ENCODE assay signal across 26 mouse cellular contexts in genomic region chr7:115270803-115271202, GRCm38 (mm10).
"Had no signal": no experiment of that assay in that cellular context is flagged by ENCODE, and none has a peak within 500 bp of the region (broad histone marks: within the 10 kb centered on the region; RNA-seq: fewer than 3 reads in every experiment).

No protein-coding gene starts in this region.

- H3K4me3 ChIP-seq: gastrocnemius, adult 2 months; heart, adult 2 months; hindbrain, embryonic 10.5 days; hindbrain, embryonic 12.5 days; kidney, embryonic 15.5 days; layer of hippocampus, adult 2 months; left cerebral cortex, adult 2 months; limb, embryonic 10.5 days; limb, embryonic 12.5 days; liver, embryonic 13.5 days; liver, embryonic 15.5 days had no signal

- H3K9me3 ChIP-seq: hindbrain, embryonic 10.5 days; hindbrain, embryonic 12.5 days; kidney, embryonic 15.5 days; limb, embryonic 10.5 days; limb, embryonic 12.5 days; liver, embryonic 13.5 days; liver, embryonic 15.5 days had no signal

- H3K4me2 ChIP-seq: heart, embryonic 11.5 days; hindbrain, embryonic 12.5 days; hindbrain, embryonic 14.5 days; kidney, embryonic 15.5 days; limb, embryonic 12.5 days; liver, embryonic 11.5 days; liver, embryonic 13.5 days; liver, embryonic 15.5 days had no signal

- ATAC-seq: forebrain, postnatal 0 days; hindbrain, embryonic 16.5 days; inflammation-experienced regulatory T-cells, adult 6 months; intestine, embryonic 16.5 days had no signal

- H3K27me3 ChIP-seq: hindbrain, embryonic 12.5 days; kidney, embryonic 15.5 days; limb, embryonic 12.5 days; liver, embryonic 13.5 days; liver, embryonic 15.5 days had no signal

- H3K36me3 ChIP-seq: hindbrain, embryonic 10.5 days; hindbrain, embryonic 12.5 days; kidney, embryonic 15.5 days; limb, embryonic 10.5 days; limb, embryonic 12.5 days; liver, embryonic 13.5 days; liver, embryonic 15.5 days had no signal

- DNase-seq: forebrain, postnatal 0 days; gastrocnemius, adult 2 months; gastrocnemius, postnatal 10 days; gastrocnemius, postnatal 25 days; heart, adult 2 months; heart, postnatal 10 days; heart, postnatal 4 days; kidney, adult 2 months; kidney, postnatal 10 days; kidney, postnatal 25 days; liver; liver, embryonic 13.5 days had no signal

- H3K9ac ChIP-seq: forebrain, postnatal 0 days; hindbrain, embryonic 12.5 days; hindbrain, embryonic 14.5 days; kidney, embryonic 15.5 days; limb, embryonic 12.5 days; liver, embryonic 13.5 days; liver, embryonic 15.5 days had no signal

- H3K4me1 ChIP-seq: hindbrain, embryonic 12.5 days; liver, embryonic 13.5 days; liver, embryonic 15.5 days had no signal

- H3K27ac ChIP-seq: gastrocnemius, adult 2 months; heart, adult 2 months; hindbrain, embryonic 10.5 days; hindbrain, embryonic 12.5 days; hindbrain, embryonic 14.5 days; kidney, embryonic 15.5 days; layer of hippocampus, adult 2 months; left cerebral cortex, adult 2 months; limb, embryonic 10.5 days; limb, embryonic 12.5 days; liver, embryonic 13.5 days; liver, embryonic 15.5 days had no signal
